Mouse (Mus musculus): ENCODE measurements around the gene Rufy4.

GRCm38 (mm10) chr1:74076230-74076629 is 49.1 kb upstream of the Rufy4 start:
- TF ChIP-seq CTCF (IDR thresholded peaks at IDR 0.05; ENCODE audit: insufficient read depth, low read depth, low read length), result no peak
- no peak for TF ChIP-seq POLR2A (IDR thresholded peaks at IDR 0.05; ENCODE audit: insufficient read depth, low read depth, low read length)

Measured in olfactory bulb, adult 2 months (tissue).